Mouse (Mus musculus) ES-Bruce4 (cell line): ENCODE measurements around the gene Atp2a2. TPM values are rescaled to one million over a fixed set of nuclear protein-coding genes. Genes with fewer than 3 reads are reported as not detected.
A peak's percentile ranks its signal among the peaks of the same experiment; 100 is the strongest.

Experiments
- H3K27ac ChIP-seq: 2 replicates; pipeline ENCODE4 v1.5.1; 2012; ENCODE audit warnings: low read length, inconsistent platforms; ENCODE audit not compliant: insufficient read depth
- H3K27me3 ChIP-seq: 2 replicates; pipeline ENCODE4 v1.6.1; 2012; ENCODE audit warnings: mild to moderate bottlenecking, low read length, inconsistent platforms; ENCODE audit not compliant: control insufficient read depth, poor library complexity, insufficient read depth, severe bottlenecking
- H3K36me3 ChIP-seq: 2 replicates; pipeline ENCODE4 v1.6.1; 2012; ENCODE audit warnings: inconsistent platforms, mild to moderate bottlenecking, low read length, moderate library complexity; ENCODE audit not compliant: control insufficient read depth, poor library complexity, insufficient read depth, severe bottlenecking
- H3K4me1 ChIP-seq: one replicate; pipeline ENCODE4 v1.8.1; 2011; ENCODE audit warnings: low read length; ENCODE audit not compliant: control insufficient read depth, insufficient read depth
- H3K4me3 ChIP-seq: 2 replicates; pipeline ENCODE4 v1.5.1; 2011; ENCODE audit warnings: low read depth, mild to moderate bottlenecking, low read length
- H3K9ac ChIP-seq: 2 replicates; pipeline ENCODE4 v1.6.1; 2012; ENCODE audit warnings: low read depth, mild to moderate bottlenecking, inconsistent platforms; ENCODE audit not compliant: poor library complexity, severe bottlenecking
- H3K9me3 ChIP-seq: replicated peaks from 2 replicates; pipeline ENCODE4 v1.6.1; 2012; ENCODE audit warnings: mild to moderate bottlenecking, low read length, inconsistent platforms; ENCODE audit not compliant: control insufficient read depth, poor library complexity, insufficient read depth, severe bottlenecking
- CTCF ChIP-seq: IDR thresholded peaks from one replicate; pipeline ENCODE4 v1.8.1; 2011; ENCODE audit warnings: low read depth, low read length
- EP300 ChIP-seq: IDR thresholded peaks from 2 replicates; pipeline ENCODE4 v1.6.1; 2011; ENCODE audit warnings: low read depth, low read length; ENCODE audit not compliant: insufficient read depth
- POLR2A ChIP-seq: IDR thresholded peaks from one replicate; pipeline ENCODE4 v1.8.1; 2011; ENCODE audit warnings: low read length; ENCODE audit not compliant: insufficient read depth
- polyA plus RNA-seq: library from polyadenylated mRNA; stranded (reverse); fragments of >200 nt; gene quantifications from 2 replicates; pipeline ENCODE4 v1.2.4, GENCODE M21; 2011; ENCODE audit warnings: low read depth; ENCODE audit not compliant: missing spikeins, insufficient read depth, insufficient read length

Atp2a2 gene
- polyA plus RNA-seq, 1 experiment: 177 TPM

- Histone ChIP-seq H3K4me3 (no peak overlapping the region), H3K36me3 (no peaks in the 10 kb centered on the region), H3K27ac (no peak overlapping the region), H3K9ac (no peak overlapping the region), H3K9me3 (no peaks in the 10 kb centered on the region), H3K4me1 (no peaks in the 10 kb centered on the region), H3K27me3 (no peaks in the 10 kb centered on the region)
- TF ChIP-seq EP300 (no peak), POLR2A (no peak), CTCF (no peak)
Observed at GRCm38 (mm10) chr5:122414351-122414750, 87.7 kb downstream of the Atp2a2 start.

DNA sequence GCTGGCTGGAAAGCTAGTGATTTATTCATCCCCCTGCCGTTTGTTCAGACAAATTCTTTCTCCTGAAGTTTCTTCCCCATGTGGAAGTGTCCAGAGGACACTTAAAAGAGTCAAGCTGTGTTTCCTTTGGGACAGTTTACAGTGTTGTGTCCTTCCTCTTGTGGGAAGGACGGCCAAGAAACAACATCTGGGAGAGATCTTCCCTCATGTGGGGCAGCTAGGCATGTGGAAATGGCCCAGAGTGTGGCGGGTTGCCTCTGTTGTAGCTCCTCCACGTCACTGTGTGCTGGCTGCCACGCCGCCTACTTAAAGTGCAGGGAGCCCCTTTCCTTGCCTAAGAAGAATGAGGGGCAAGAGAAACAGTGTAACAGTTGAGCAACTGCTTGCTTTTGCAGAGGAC lies 89.2 kb downstream of the Atp2a2 start:
- no peaks in the 10 kb centered on the region for H3K27me3 ChIP-seq
- TF ChIP-seq POLR2A (no peak), EP300 (no peak), CTCF (no peak)
- no peak overlapping the region for H3K27ac ChIP-seq
- H3K9me3 ChIP-seq: no peaks in the 10 kb centered on the region
- H3K4me3 ChIP-seq: no peak overlapping the region
- H3K4me1 ChIP-seq: no peaks in the 10 kb centered on the region
- no peak overlapping the region for H3K9ac ChIP-seq
- no peaks in the 10 kb centered on the region for H3K36me3 ChIP-seq

DNA sequence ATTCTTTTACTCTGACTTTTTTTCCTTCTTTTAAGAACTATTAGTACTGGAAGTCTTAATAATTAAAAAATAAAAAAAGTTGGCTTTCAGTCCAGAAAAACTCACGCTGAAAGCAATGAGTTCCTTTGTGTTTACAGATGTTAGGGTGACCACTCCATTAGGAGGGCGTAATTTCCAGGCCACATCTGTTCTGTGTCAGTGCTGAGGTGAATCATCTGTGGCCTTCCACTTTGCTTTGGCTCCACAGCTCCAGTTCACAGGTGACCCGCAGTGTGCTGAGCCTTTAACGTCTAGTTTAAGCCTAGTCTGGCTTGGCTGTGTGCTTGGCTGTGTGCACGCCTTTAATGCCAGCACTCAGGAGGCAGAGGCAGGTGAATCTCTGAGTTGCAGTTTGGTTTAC lies 90.1 kb downstream of the Atp2a2 start:
- no peaks in the 10 kb centered on the region for H3K36me3 ChIP-seq
- H3K4me3 ChIP-seq: no peak overlapping the region
- TF ChIP-seq POLR2A (no peak), EP300 (no peak), CTCF (no peak)
- H3K27me3 ChIP-seq: no peaks in the 10 kb centered on the region
- no peak overlapping the region for H3K27ac ChIP-seq
- H3K9ac ChIP-seq: no peak overlapping the region
- no peaks in the 10 kb centered on the region for H3K9me3 ChIP-seq
- no peaks in the 10 kb centered on the region for H3K4me1 ChIP-seq

- Histone ChIP-seq H3K36me3 (0 out of 2 replicates have a peak, but pooled peaks cover 2% of the 10 kb centered on the region), H3K4me3 (peak overlapping the region; percentile 10; the same call in 1 of the 2 replicates), H3K4me1 (no peaks in the 10 kb centered on the region), H3K27ac (no peak overlapping the region), H3K9ac (no peak overlapping the region), H3K27me3 (no peaks in the 10 kb centered on the region), H3K9me3 (no peaks in the 10 kb centered on the region)
- TF ChIP-seq POLR2A (no peak), CTCF (peak; percentile 32)
Observed at GRCm38 (mm10) chr5:122409692-122410645, 92.1 kb downstream of the Atp2a2 start.

DNA sequence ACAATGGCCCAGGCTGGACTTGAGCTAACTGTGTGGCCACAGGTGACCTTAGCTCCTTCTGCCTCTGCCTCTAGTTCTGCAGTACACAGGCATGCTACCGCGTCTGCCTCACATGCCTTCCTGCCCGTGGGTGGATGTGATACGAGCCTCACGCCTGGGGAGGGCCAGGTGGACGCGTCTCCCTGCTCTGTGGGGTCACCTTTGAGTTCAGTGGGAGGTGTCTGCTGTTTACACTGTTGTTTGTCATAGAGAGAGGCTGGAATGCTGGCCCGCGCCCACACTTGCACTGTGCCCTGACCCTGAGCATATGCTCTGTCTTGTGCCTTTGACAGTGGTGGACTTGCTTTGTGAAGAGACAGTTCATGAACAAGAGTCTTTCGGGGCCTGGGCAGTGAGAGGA lies 96.5 kb downstream of the Atp2a2 start:
- TF ChIP-seq EP300 (no peak), CTCF (no peak), POLR2A (no peak)
- Histone ChIP-seq H3K36me3 (peaks cover 7% of the 10 kb centered on the region; the same call in 1 of the 2 replicates), H3K27me3 (no peaks in the 10 kb centered on the region), H3K4me3 (no peak overlapping the region), H3K9ac (no peak overlapping the region), H3K9me3 (no peaks in the 10 kb centered on the region), H3K27ac (no peak overlapping the region), H3K4me1 (no peaks in the 10 kb centered on the region)

Other genes with a start within 250 kb of the Atp2a2 start
- gene Tctn1, start 237.8 kb downstream of the Atp2a2 start, polyA plus RNA-seq: 18.3 and 21.7 TPM in 2 replicates
- 18.7 and 20.7 TPM in 2 replicates for gene Pptc7, start 217.9 kb downstream of the Atp2a2 start, polyA plus RNA-seq
- gene Rad9b, start 148.0 kb downstream of the Atp2a2 start, polyA plus RNA-seq: 17.7 and 19.7 TPM in 2 replicates
- gene Vps29, start 147.9 kb downstream of the Atp2a2 start, polyA plus RNA-seq: 99.0 and 105 TPM in 2 replicates
- gene Gpn3, start 130.3 kb downstream of the Atp2a2 start, polyA plus RNA-seq: 69.3 and 71.9 TPM in 2 replicates
- gene Fam216a, start 129.9 kb downstream of the Atp2a2 start, polyA plus RNA-seq: 57.0 and 58.5 TPM in 2 replicates
- gene Arpc3, start 110.3 kb downstream of the Atp2a2 start, polyA plus RNA-seq: 289 and 303 TPM in 2 replicates
- gene Anapc7, start 80.5 kb downstream of the Atp2a2 start, polyA plus RNA-seq: 41.7 and 41.9 TPM in 2 replicates
- gene Ift81, start 112.3 kb upstream of the Atp2a2 start, polyA plus RNA-seq: 31.9 and 36.9 TPM in 2 replicates
- 2.7 and 3.5 TPM in 2 replicates for gene P2rx7, start 141.7 kb upstream of the Atp2a2 start, polyA plus RNA-seq
- 21.0 and 25.8 TPM in 2 replicates for gene P2rx4, start 205.3 kb upstream of the Atp2a2 start, polyA plus RNA-seq